Mouse (Mus musculus) limb, embryonic 14.5 days (tissue): ENCODE data around the gene Npy4r. TPM values are rescaled to one million over a fixed set of nuclear protein-coding genes. Genes with fewer than 3 reads are reported as not detected.

ENCODE experiments used
- ATAC-seq: fragments of 200-750 bp; cut with Nextera tagmentation; 2 replicates; pipeline ENCODE4 v1.8.0; 2017; ENCODE audit warnings: low read depth, moderate number of reproducible peaks, moderate TSS enrichment; ENCODE audit not compliant: low FRiP score
- DNase-seq: peaks from one replicate; pipeline ENCODE4 v3.0.0-alpha.2; 2015; ENCODE audit warnings: low spot score
- H3K27ac ChIP-seq: fragments of 300-500 bp; sonication (generic); replicated peaks from 2 replicates; pipeline ENCODE4 v1.5.1; 2014; ENCODE audit warnings: low read depth, mild to moderate bottlenecking, low read length, moderate library complexity, mixed read lengths
- H3K27me3 ChIP-seq: fragments of 300-500 bp; sonication (generic); 2 replicates; pipeline ENCODE4 v1.6.1; 2014; ENCODE audit warnings: low read length, mixed read lengths; ENCODE audit not compliant: control insufficient read depth, insufficient read depth
- H3K36me3 ChIP-seq: fragments of 300-500 bp; sonication (generic); 2 replicates; pipeline ENCODE4 v1.6.1; 2014; ENCODE audit warnings: mild to moderate bottlenecking, low read length, moderate library complexity, mixed read lengths; ENCODE audit not compliant: control insufficient read depth, insufficient read depth
- H3K4me1 ChIP-seq: fragments of 300-500 bp; sonication (generic); 2 replicates; pipeline ENCODE4 v1.6.1; 2014; ENCODE audit warnings: antibody characterized with exemption, low read length, mixed read lengths; ENCODE audit not compliant: control insufficient read depth, insufficient read depth
- H3K4me2 ChIP-seq: fragments of 300-500 bp; sonication (generic); replicated peaks from 2 replicates; pipeline ENCODE4 v1.6.1; 2014; ENCODE audit warnings: low read depth, mild to moderate bottlenecking, low read length, moderate library complexity; ENCODE audit not compliant: severe bottlenecking
- H3K4me3 ChIP-seq: fragments of 300-500 bp; sonication (generic); replicated peaks from 2 replicates; pipeline ENCODE4 v1.5.1; 2014; ENCODE audit warnings: low read length
- H3K9ac ChIP-seq: fragments of 300-500 bp; sonication (generic); 2 replicates; pipeline ENCODE4 v1.6.1; 2014; ENCODE audit warnings: mild to moderate bottlenecking, low read depth, low read length, moderate library complexity; ENCODE audit not compliant: severe bottlenecking
- H3K9me3 ChIP-seq: fragments of 300-500 bp; sonication (generic); 2 replicates; pipeline ENCODE4 v1.6.1; 2016; ENCODE audit warnings: low read length; ENCODE audit not compliant: control insufficient read depth
- POLR2A ChIP-seq: fragments of 200-500 bp; IDR thresholded peaks from 2 replicates; pipeline ENCODE4 v1.8.0; 2012; ENCODE audit warnings: inconsistent platforms, mild to moderate bottlenecking, moderate library complexity, borderline replicate concordance; ENCODE audit not compliant: insufficient read depth, insufficient read length; ENCODE audit errors: extremely low read depth
- WGBS: fragments of 180-500 bp; shearing (Covaris S2); extraction: QIAGEN DNeasy Blood & Tissue Kit; methylation state at CpG from one replicate; pipeline ENCODE4 v1.1.7; 2014; 5-methylcytosine and 5-hydroxymethylcytosine counted together
- polyA plus RNA-seq, 2 experiments: library from polyadenylated mRNA; depleted of rRNA in 1 of 2; stranded (reverse) in 1 of 2; unstranded in 1 of 2; fragments of >200 nt; fragmentation: Nextera tagmentation in 1 of 2; extraction: Ambion mirVana in 1 of 2; gene quantifications; 2 replicates each; pipeline versions ENCODE4 v1.2.1 to v1.2.3; 2012 to 2014

Npy4r gene
- polyA plus RNA-seq, 2 experiments = 0.01 TPM; not detected in 1

GRCm38 (mm10) chr14:34135391-34135790 is 16.9 kb downstream of the Npy4r start:
- Histone ChIP-seq H3K4me2 (no peak overlapping the region), H3K36me3 (no peaks in the 10 kb centered on the region), H3K4me3 (no peak overlapping the region), H3K4me1 (0 out of 2 replicates have a peak, but pooled peaks cover 3% of the 10 kb centered on the region), H3K9ac (no peak overlapping the region), H3K27me3 (no peaks in the 10 kb centered on the region), H3K9me3 (no peaks in the 10 kb centered on the region), H3K27ac (no peak overlapping the region)
- no peak for ATAC-seq
- DNase-seq = no peak
- no peak for TF ChIP-seq POLR2A

- 64% methylated on average over 6 of the region's 6 CpGs for WGBS
- ATAC-seq (no peak), DNase-seq (no peak)
- H3K4me1 ChIP-seq = no peaks in the 10 kb centered on the region
- no peaks in the 10 kb centered on the region for H3K27me3 ChIP-seq
- H3K36me3 ChIP-seq = no peaks in the 10 kb centered on the region
- no peak overlapping the region for H3K27ac ChIP-seq
- TF ChIP-seq POLR2A = no peak
- no peaks in the 10 kb centered on the region for H3K9me3 ChIP-seq
- H3K4me2 ChIP-seq = no peak overlapping the region
- no peak overlapping the region for H3K9ac ChIP-seq
- no peak overlapping the region for H3K4me3 ChIP-seq
Observed at GRCm38 (mm10) chr14:34131216-34131615, 21.1 kb downstream of the Npy4r start.

DNA sequence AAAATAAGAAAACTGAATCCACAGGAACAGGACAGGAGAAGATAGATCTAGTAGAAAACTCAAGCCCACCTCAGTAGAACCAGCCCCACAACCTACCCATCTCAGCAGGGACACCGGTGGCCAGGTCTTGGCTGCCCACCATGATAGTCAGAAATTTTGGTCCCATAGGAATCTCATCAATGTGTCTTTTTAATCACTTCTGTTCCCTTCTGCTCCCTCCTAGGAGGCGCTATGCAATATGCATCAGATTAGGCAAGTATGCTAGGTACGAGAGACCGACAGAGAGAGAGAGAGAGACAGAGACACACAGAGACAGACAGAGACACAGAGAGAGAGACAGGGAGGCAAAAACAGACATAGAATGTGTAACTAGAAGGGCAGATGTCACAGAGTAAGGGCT is 30.6 kb downstream of the Npy4r start:
- Histone ChIP-seq H3K9me3 (no peaks in the 10 kb centered on the region), H3K4me1 (no peaks in the 10 kb centered on the region), H3K27me3 (no peaks in the 10 kb centered on the region), H3K27ac (no peak overlapping the region), H3K36me3 (no peaks in the 10 kb centered on the region), H3K9ac (no peak overlapping the region), H3K4me3 (no peak overlapping the region), H3K4me2 (no peak overlapping the region)
- WGBS = 81% methylated on average over 4 of the region's 4 CpGs
- DNase-seq (no peak), ATAC-seq (no peak)
- TF ChIP-seq POLR2A = no peak

- ATAC-seq (no peak), DNase-seq (no peak)
- no peaks in the 10 kb centered on the region for H3K36me3 ChIP-seq
- no peak overlapping the region for H3K4me3 ChIP-seq
- no peak overlapping the region for H3K9ac ChIP-seq
- no peak for TF ChIP-seq POLR2A
- no peaks in the 10 kb centered on the region for H3K27me3 ChIP-seq
- H3K27ac ChIP-seq = no peak overlapping the region
- 92% methylated on average over 3 of the region's 3 CpGs for WGBS
- no peaks in the 10 kb centered on the region for H3K4me1 ChIP-seq
- H3K4me2 ChIP-seq = no peak overlapping the region
- H3K9me3 ChIP-seq = no peaks in the 10 kb centered on the region
Observed at GRCm38 (mm10) chr14:34120923-34121351, 31.4 kb downstream of the Npy4r start.

DNA sequence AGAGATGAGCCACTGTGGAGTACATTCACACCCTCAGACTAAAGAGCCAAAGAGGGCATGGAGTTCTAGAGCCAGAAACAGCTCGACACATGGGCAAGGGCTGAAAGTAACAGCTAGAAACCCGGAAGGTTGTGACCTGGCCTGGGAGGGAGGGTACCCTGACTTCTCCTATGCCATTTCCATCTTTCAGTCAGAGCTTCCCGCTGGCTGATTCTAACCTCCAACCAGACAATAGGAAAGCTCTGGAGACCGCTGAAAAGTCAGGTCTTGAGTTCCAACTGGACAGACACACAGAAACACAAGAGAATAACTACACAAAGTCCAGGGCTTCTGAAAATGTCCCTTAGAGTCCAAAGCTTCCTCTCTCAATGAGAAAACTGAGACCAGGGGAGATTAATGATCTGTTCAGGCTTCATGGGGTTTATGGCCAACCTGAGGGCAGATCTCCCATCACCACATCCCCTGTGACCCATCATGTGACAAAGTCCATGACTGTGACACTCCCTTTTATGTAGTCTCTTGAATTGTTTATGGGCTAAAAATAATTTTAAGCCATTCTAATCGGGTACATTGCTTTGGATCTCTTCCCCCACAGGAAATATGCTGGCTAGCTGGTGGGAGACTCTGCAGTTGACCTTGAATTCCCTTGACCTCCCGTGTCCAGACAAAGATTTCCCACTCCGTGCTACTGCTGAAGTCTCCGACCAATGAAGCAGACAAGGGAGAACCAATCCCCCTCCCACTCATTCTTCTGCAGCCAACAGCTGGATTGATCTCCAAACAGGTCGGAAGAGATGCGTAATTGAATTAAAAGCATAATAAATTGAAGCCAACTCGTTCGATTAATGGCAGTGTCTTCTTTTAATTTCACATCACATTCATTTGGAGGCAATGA is 32.0 kb downstream of the Npy4r start:
- Histone ChIP-seq H3K27me3 (no peaks in the 10 kb centered on the region), H3K9ac (no peak overlapping the region), H3K4me2 (no peak overlapping the region), H3K4me3 (no peak overlapping the region), H3K4me1 (no peaks in the 10 kb centered on the region), H3K9me3 (no peaks in the 10 kb centered on the region), H3K36me3 (no peaks in the 10 kb centered on the region), H3K27ac (no peak overlapping the region)
- DNase-seq (no peak), ATAC-seq (no peak)
- TF ChIP-seq POLR2A = no peak
- WGBS = 75% methylated on average over 12 of the region's 12 CpGs
